Mouse (Mus musculus) forebrain, embryonic 14.5 days (tissue): ENCODE data around the gene Dusp1. TPM values are rescaled to one million over a fixed set of nuclear protein-coding genes. Genes with fewer than 3 reads are reported as not detected.

ENCODE experiments used
- ATAC-seq: fragments of 200-750 bp; cut with Nextera tagmentation; 2 replicates; pipeline ENCODE4 v1.8.0; 2017; ENCODE audit warnings: mild to moderate bottlenecking, moderate library complexity
- DNase-seq: peaks from one replicate; pipeline ENCODE4 v3.0.0-alpha.2; 2015; ENCODE audit warnings: low spot score
- H3K27ac ChIP-seq: fragments of 300-500 bp; sonication (generic); 2 replicates; pipeline ENCODE4 v1.5.1; 2014; ENCODE audit warnings: low read depth, mild to moderate bottlenecking, control low read depth, low read length, moderate library complexity
- H3K27me3 ChIP-seq: fragments of 300-500 bp; sonication (generic); replicated peaks from 2 replicates; pipeline ENCODE4 v1.6.1; 2014; ENCODE audit warnings: low read length, control low read depth, mixed read lengths; ENCODE audit not compliant: control insufficient read depth, insufficient read depth
- H3K36me3 ChIP-seq: fragments of 300-500 bp; sonication (generic); 2 replicates; pipeline ENCODE4 v1.6.1; 2014; ENCODE audit warnings: low read length, control low read depth; ENCODE audit not compliant: control insufficient read depth, insufficient read depth
- H3K4me1 ChIP-seq: fragments of 300-500 bp; sonication (generic); 2 replicates; pipeline ENCODE4 v1.6.1; 2014; ENCODE audit warnings: antibody characterized with exemption, low read length, control low read depth; ENCODE audit not compliant: control insufficient read depth, insufficient read depth
- H3K4me2 ChIP-seq: fragments of 300-500 bp; sonication (generic); 2 replicates; pipeline ENCODE4 v1.6.1; 2014; ENCODE audit warnings: mild to moderate bottlenecking, control low read depth, low read length
- H3K4me3 ChIP-seq: fragments of 300-500 bp; sonication (generic); 2 replicates; pipeline ENCODE4 v1.5.1; 2014; ENCODE audit warnings: low read depth, low read length, control low read depth
- H3K9ac ChIP-seq: fragments of 300-500 bp; sonication (generic); 2 replicates; pipeline ENCODE4 v1.6.1; 2014; ENCODE audit warnings: mild to moderate bottlenecking, low read length, control low read depth, moderate library complexity
- H3K9me3 ChIP-seq: fragments of 300-500 bp; sonication (generic); replicated peaks from 2 replicates; pipeline ENCODE4 v1.6.1; 2016; ENCODE audit warnings: low read length, control low read depth, mixed read lengths; ENCODE audit not compliant: control insufficient read depth
- WGBS: fragments of 180-500 bp; shearing (Covaris S2); extraction: QIAGEN DNeasy Blood & Tissue Kit; methylation state at CpG from one replicate; pipeline ENCODE4 v1.1.7; 2014; 5-methylcytosine and 5-hydroxymethylcytosine counted together
- polyA plus RNA-seq: library from polyadenylated mRNA; unstranded; fragments of >200 nt; fragmentation: Nextera tagmentation; extraction: Ambion mirVana; gene quantifications from 2 replicates; pipeline ENCODE4 v1.2.1, GENCODE M21; 2014

Dusp1 gene
- polyA plus RNA-seq, 1 experiment from 2014 or later, result 66.0 TPM

GRCm38 (mm10) chr17:26501826-26502225 lies 60.1 kb downstream of the Dusp1 start:
- H3K4me2 ChIP-seq, result no peak overlapping the region
- DNase-seq (no peak), ATAC-seq (no peak)
- no peak overlapping the region for H3K9ac ChIP-seq
- no peaks in the 10 kb centered on the region for H3K9me3 ChIP-seq
- H3K27me3 ChIP-seq, result no peaks in the 10 kb centered on the region
- WGBS, result 91% methylated on average over 5 of the region's 5 CpGs
- no peak overlapping the region for H3K27ac ChIP-seq
- H3K4me1 ChIP-seq, result peaks cover 42% of the 10 kb centered on the region
- H3K36me3 ChIP-seq, result peaks cover 17% of the 10 kb centered on the region; the same call in 1 of the 2 replicates
- H3K4me3 ChIP-seq, result no peak overlapping the region

DNA sequence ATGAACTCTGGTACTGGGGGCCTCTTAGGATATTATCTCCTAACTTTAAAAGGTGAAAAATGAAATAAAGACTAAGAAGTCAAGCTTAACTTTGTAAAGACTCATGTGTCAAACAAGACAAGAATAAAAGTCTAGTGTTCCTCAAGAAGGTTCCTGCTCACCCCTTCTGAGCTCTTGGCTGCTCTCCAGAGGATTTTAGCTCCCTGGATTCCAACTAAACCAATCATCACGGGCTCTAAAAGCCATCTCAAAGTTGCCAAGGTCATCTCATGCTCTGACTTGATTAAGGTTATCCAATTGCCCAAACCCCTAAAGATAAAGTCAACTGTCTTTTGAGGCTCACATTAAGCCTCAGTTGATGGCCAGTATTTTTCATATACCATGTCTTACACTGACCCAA lies 63.3 kb downstream of the Dusp1 start:
- H3K27me3 ChIP-seq, result no peaks in the 10 kb centered on the region
- H3K36me3 ChIP-seq, result no peaks in the 10 kb centered on the region
- peaks cover 12% of the 10 kb centered on the region for H3K4me1 ChIP-seq
- DNase-seq, result no peak
- no peak for ATAC-seq
- H3K4me2 ChIP-seq, result no peak overlapping the region
- no peaks in the 10 kb centered on the region for H3K9me3 ChIP-seq
- H3K27ac ChIP-seq, result no peak overlapping the region
- H3K4me3 ChIP-seq, result no peak overlapping the region
- 30% methylated on average over 1 of the region's 1 CpGs for WGBS
- H3K9ac ChIP-seq, result no peak overlapping the region

GRCm38 (mm10) chr17:26497416-26497923 lies 64.5 kb downstream of the Dusp1 start:
- no peak overlapping the region for H3K9ac ChIP-seq
- DNase-seq (no peak), ATAC-seq (no peak)

GRCm38 (mm10) chr17:26494642-26495468 lies 67.1 kb downstream of the Dusp1 start:
- 89% methylated on average over 4 of the region's 4 CpGs for WGBS

More at GRCm38 (mm10) chr17:26497416-26497923, 64.5 kb downstream of the Dusp1 start:
- Histone ChIP-seq H3K4me3 (no peak overlapping the region), H3K27me3 (no peaks in the 10 kb centered on the region), H3K36me3 (no peaks in the 10 kb centered on the region), H3K4me2 (no peak overlapping the region), H3K4me1 (peaks cover 4% of the 10 kb centered on the region), H3K9me3 (no peaks in the 10 kb centered on the region), H3K27ac (no peak overlapping the region)
- WGBS, result 75% methylated on average over 5 of the region's 5 CpGs

DNA sequence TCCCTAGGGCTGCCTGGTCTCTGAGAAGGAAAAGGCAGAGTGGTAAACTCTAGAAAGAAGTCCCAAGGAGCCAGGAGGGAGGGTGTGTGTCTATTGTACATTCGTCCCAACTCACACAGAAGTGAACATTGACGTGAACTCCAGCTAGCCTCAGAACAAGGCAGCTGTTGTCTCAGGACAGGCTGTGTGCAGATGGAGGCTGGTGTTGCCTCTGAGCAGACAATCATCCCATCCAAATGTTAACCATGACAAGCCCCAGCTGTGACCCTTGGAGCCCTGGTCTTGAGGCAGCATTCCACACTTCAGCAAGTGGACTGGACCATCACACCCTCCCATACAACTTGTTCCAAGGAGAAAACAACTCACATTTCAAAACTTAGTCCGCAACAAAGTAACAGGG lies 69.7 kb downstream of the Dusp1 start:
- Histone ChIP-seq H3K4me1 (no peaks in the 10 kb centered on the region), H3K27me3 (no peaks in the 10 kb centered on the region), H3K36me3 (no peaks in the 10 kb centered on the region), H3K9ac (no peak overlapping the region), H3K27ac (no peak overlapping the region), H3K9me3 (no peaks in the 10 kb centered on the region), H3K4me2 (no peak overlapping the region), H3K4me3 (no peak overlapping the region)
- DNase-seq (no peak), ATAC-seq (no peak)
- 91% methylated on average over 3 of the region's 3 CpGs for WGBS

More at GRCm38 (mm10) chr17:26494642-26495468, 67.1 kb downstream of the Dusp1 start:
- Histone ChIP-seq H3K4me3 (no peak overlapping the region), H3K9ac (no peak overlapping the region), H3K4me2 (no peak overlapping the region), H3K27me3 (no peaks in the 10 kb centered on the region), H3K27ac (no peak overlapping the region), H3K4me1 (no peaks in the 10 kb centered on the region), H3K36me3 (no peaks in the 10 kb centered on the region), H3K9me3 (no peaks in the 10 kb centered on the region)
- ATAC-seq (no peak), DNase-seq (no peak)

DNA sequence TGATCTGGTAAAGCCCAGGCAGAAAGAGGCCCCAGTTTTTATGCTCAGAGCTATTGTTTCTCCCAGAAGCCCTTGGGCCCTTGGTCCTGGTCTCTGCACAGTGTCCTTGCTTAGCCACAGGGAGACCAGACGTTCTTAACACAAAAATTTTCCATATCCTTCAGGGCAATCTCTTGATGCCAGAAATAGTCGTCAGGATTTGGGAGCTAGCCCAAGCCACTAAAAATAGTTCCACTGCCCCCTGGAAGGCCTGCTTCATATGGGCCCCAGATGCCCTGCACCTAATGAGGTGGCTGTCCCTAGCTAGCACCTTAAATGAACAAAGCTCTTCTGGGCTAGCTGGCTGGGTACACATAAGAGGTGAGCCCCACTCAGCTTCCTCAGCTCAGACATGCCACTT lies 71.0 kb downstream of the Dusp1 start:
- DNase-seq, result no peak
- Histone ChIP-seq H3K36me3 (no peaks in the 10 kb centered on the region), H3K4me1 (no peaks in the 10 kb centered on the region), H3K4me3 (no peak overlapping the region), H3K4me2 (no peak overlapping the region), H3K27ac (no peak overlapping the region), H3K9me3 (no peaks in the 10 kb centered on the region), H3K9ac (no peak overlapping the region), H3K27me3 (no peaks in the 10 kb centered on the region)
- 85% methylated on average over 2 of the region's 2 CpGs for WGBS
- ATAC-seq, result no peak

DNA sequence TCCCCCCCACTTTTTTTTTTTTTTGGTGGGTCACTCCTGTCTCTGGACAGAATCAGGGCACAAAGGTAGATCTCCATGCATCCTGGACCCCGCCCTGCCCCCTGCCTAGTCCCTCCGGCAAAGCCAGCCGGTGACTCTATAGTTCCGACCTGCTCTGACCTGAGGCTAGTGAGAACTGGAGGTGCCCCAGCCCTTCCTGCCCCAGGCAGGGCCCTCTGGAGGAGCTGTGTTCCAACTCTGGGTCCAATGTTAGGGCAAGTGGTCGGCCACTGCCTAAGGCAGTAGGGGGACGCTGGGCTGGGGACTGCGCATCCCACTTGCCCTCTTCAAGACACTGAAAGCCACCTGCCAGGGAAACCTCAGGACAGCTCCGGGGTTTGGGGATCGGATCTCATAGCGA lies 71.9 kb downstream of the Dusp1 start:
- Histone ChIP-seq H3K4me2 (no peak overlapping the region), H3K9me3 (no peaks in the 10 kb centered on the region), H3K36me3 (no peaks in the 10 kb centered on the region), H3K27ac (no peak overlapping the region), H3K9ac (no peak overlapping the region), H3K4me1 (no peaks in the 10 kb centered on the region), H3K27me3 (no peaks in the 10 kb centered on the region), H3K4me3 (no peak overlapping the region)
- ATAC-seq (no peak), DNase-seq (no peak)
- 89% methylated on average over 10 of the region's 10 CpGs for WGBS

DNA sequence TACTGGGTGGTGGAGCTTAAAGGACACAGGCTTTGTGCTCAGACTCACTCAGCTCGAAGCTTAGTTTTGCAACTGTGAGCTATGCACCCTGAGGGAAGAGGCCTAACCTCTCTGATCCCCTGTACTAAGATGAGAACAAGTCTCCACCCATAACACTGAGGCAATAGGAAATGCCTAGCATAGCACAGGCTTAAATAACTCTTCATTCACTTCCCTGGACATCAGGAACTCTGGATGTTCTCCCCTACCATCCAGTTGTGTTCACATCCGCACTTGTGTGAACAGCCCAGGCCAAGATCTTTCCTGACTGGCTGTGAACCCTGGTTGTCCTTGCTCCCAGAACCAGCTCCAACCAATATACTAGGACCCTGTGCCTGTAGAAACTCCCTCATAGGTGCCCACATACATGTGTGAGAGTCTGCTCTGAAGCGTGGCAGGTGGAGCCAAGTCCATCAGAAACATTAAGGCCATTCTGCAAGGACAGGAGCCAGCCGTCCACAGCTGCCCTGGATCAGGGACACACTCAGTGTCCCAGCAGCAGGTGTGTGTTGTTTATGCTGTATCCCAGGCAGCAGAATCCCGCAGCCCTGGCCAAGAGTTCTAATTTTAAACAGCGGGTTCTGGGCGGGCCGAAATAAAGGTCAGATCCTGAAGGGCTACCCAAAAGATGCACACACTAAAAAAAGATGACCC lies 73.1 kb downstream of the Dusp1 start:
- no peak overlapping the region for H3K9ac ChIP-seq
- DNase-seq (no peak), ATAC-seq (no peak)
- no peaks in the 10 kb centered on the region for H3K4me1 ChIP-seq
- H3K36me3 ChIP-seq, result no peaks in the 10 kb centered on the region
- no peak overlapping the region for H3K27ac ChIP-seq
- no peak overlapping the region for H3K4me3 ChIP-seq
- no peaks in the 10 kb centered on the region for H3K9me3 ChIP-seq
- no peak overlapping the region for H3K4me2 ChIP-seq
- WGBS, result 86% methylated on average over 8 of the region's 8 CpGs
- no peaks in the 10 kb centered on the region for H3K27me3 ChIP-seq

DNA sequence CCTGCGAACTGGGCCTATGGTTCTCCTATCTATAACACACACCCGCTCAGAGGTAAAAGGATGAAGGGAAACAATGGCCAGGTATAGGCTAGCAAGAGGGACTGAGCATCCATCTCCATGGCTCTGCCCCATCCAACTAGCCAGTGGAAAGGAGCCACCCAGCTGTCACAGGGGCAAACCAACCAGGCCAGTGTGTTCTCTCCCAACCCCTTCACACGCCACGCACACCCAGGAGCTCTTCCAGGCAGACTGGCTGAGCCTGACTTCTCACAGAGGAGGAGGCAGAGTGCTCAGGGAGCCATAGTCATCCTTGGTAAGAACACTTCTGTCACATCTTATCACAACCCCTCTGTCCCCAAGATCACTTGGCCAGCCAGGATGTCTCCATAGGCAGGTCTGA lies 74.0 kb downstream of the Dusp1 start:
- WGBS, result 96% methylated on average over 4 of the region's 4 CpGs
- Histone ChIP-seq H3K27me3 (no peaks in the 10 kb centered on the region), H3K4me2 (no peak overlapping the region), H3K27ac (no peak overlapping the region), H3K36me3 (no peaks in the 10 kb centered on the region), H3K9me3 (no peaks in the 10 kb centered on the region), H3K9ac (no peak overlapping the region), H3K4me3 (no peak overlapping the region), H3K4me1 (no peaks in the 10 kb centered on the region)
- DNase-seq (no peak), ATAC-seq (no peak)
